In the genomic region with DNA sequence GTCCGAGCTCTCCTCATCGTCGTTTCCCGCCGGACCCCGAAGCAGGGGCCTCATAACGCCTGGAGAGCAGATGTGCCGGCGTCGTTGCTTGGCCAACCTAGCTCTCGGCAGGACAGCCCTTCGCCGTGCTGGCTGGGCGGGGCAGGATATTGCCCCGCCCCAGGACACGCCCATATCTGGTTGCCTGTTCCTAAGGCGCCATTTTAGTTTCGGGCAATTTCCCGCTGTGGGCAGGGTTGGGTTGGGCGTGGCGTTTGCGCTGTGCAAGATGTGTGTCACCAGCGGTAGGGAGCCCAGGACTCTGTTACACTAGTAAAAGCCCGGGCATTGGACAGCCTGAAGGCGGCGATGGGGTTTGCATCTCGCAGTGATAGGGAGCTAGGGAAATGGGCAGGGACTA, we compare ENCODE assay signal across 7 mouse cellular contexts. TPM values are rescaled to one million over a fixed set of nuclear protein-coding genes. Genes with fewer than 3 reads are reported as not detected.
A peak's percentile ranks its signal among the peaks of the same experiment; 100 is the strongest.
DNase-seq lines count a peak whose midpoint lies in the region; ATAC-seq lines count a peak whose summit lies in the region.

Gene Slc17a5, minus strand, starts transcription at position 128 of the 400 bp plus-strand sequence.

- peak within 1 kb of the TSS; percentile 69 for H3K4me2 ChIP-seq in intestine, embryonic 16.5 days (ENCODE audit: low read depth, low read length)
- peak within 1 kb of the TSS; percentile 66 for H3K4me2 ChIP-seq in midbrain, embryonic 11.5 days

- peak; percentile 91 for DNase-seq in adrenal gland, adult 8-10 months
- peak; percentile 98 for DNase-seq in embryo, embryonic 9.5 days (ENCODE audit: extremely low spot score)
- peak; percentile 89 to 91 for DNase-seq in gastrocnemius, postnatal 4 days (ENCODE audit: low spot score in 2 of 2)
- peak; percentile 88 to 90 for DNase-seq in left cerebral cortex, postnatal 36 days (ENCODE audit: low spot score in 2 of 2)
- DNase-seq in midbrain, embryonic 11.5 days (ENCODE audit: low spot score, missing footprints): peak; percentile 100
- peak; percentile 92 for DNase-seq in skeletal muscle tissue, adult 2 months (ENCODE audit: low read depth, low spot score)

- no peaks in the 10 kb centered on the region for H3K27me3 ChIP-seq in intestine, embryonic 16.5 days (replicated peaks; ENCODE audit: control insufficient read depth, insufficient read depth, low read length)
- H3K27me3 ChIP-seq in midbrain, embryonic 11.5 days (ENCODE audit: control insufficient read depth, insufficient read depth, low read length): no peaks in the 10 kb centered on the region

- H3K36me3 ChIP-seq in intestine, embryonic 16.5 days (ENCODE audit: control insufficient read depth, insufficient read depth, low read length): no peaks in the 10 kb centered on the region
- H3K36me3 ChIP-seq in midbrain, embryonic 11.5 days (ENCODE audit: control insufficient read depth, insufficient read depth, low read length): no peaks in the 10 kb centered on the region

- no peaks in the 10 kb centered on the region for H3K9me3 ChIP-seq in intestine, embryonic 16.5 days (ENCODE audit: control insufficient read depth, low read length)
- no peaks in the 10 kb centered on the region for H3K9me3 ChIP-seq in midbrain, embryonic 11.5 days (ENCODE audit: control insufficient read depth, low read length)

- ATAC-seq in intestine, embryonic 16.5 days: peak; percentile 95
- peak; percentile 99 for ATAC-seq in midbrain, embryonic 11.5 days (ENCODE audit: low FRiP score)

- H3K4me3 ChIP-seq in intestine, embryonic 16.5 days (ENCODE audit: low read length): peak within 1 kb of the TSS; percentile 76
- H3K4me3 ChIP-seq in midbrain, embryonic 11.5 days (ENCODE audit: low read depth, low read length): peak within 1 kb of the TSS; percentile 63

- H3K4me1 ChIP-seq in intestine, embryonic 16.5 days (ENCODE audit: control insufficient read depth, insufficient read depth, low read length): peaks cover 7% of the 10 kb centered on the region; the same call in 1 of the 2 replicates
- H3K4me1 ChIP-seq in midbrain, embryonic 11.5 days (ENCODE audit: control insufficient read depth, insufficient read depth, low read length): no peaks in the 10 kb centered on the region; the same call in 1 of the 2 replicates

- intact Hi-C loops in left cerebral cortex, postnatal 36 days (cut with DNase I): no loop called here

- peak within 1 kb of the TSS; percentile 79 for H3K27ac ChIP-seq in intestine, embryonic 16.5 days (ENCODE audit: low read length)
- no peak within 1 kb of the TSS for H3K27ac ChIP-seq in midbrain, embryonic 11.5 days (ENCODE audit: low read depth, low read length)

- WGBS in intestine, embryonic 16.5 days: under 1% methylated on average over 27 of the region's 27 CpGs
- WGBS in midbrain, embryonic 11.5 days: under 1% methylated on average over 27 of the region's 27 CpGs

- peak within 1 kb of the TSS; percentile 84 for H3K9ac ChIP-seq in intestine, embryonic 16.5 days (ENCODE audit: low read depth, low read length)
- H3K9ac ChIP-seq in midbrain, embryonic 11.5 days (ENCODE audit: low read length): peak within 1 kb of the TSS; percentile 67

RNA-seq across cellular contexts. Expression of gene Slc17a5, which starts in this region (rescaled TPM):
- total RNA-seq in adrenal gland, adult 8-10 months (2022): 10 to 100 TPM; 11.1 to 13.3 (median 12.8) TPM
- 1 to 10 TPM; 7.6 to 7.9 TPM for total RNA-seq in gastrocnemius, postnatal 4 days (2021)
- polyA plus RNA-seq in intestine, embryonic 16.5 days (2015; fragmentation: Nextera tagmentation; extraction: Ambion mirVana): 91.1 and 136 TPM in 2 replicates
- 10 to 100 TPM; 19.3 to 19.7 TPM for total RNA-seq in left cerebral cortex, postnatal 36 days (2021)
- polyA plus RNA-seq in midbrain, embryonic 11.5 days (2014; fragmentation: Nextera tagmentation; extraction: Ambion mirVana): 9.8 and 12.3 TPM in 2 replicates
